In genomic region chr14:121795536-121795935, GRCm38 (mm10) we compare ENCODE assay signal across 17 mouse cellular contexts. TPM values are rescaled to one million over a fixed set of nuclear protein-coding genes. Genes with fewer than 3 reads are reported as not detected.
A peak's percentile ranks its signal among the peaks of the same experiment; 100 is the strongest.
DNase-seq lines count a peak whose midpoint lies in the region; ATAC-seq and TF ChIP-seq lines count a peak whose summit lies in the region.
"Had no signal": no experiment of that assay in that cellular context is flagged by ENCODE, and none has a peak within 500 bp of the region (broad histone marks: within the 10 kb centered on the region; RNA-seq: fewer than 3 reads in every experiment).

No protein-coding gene starts in this region.

- no peak overlapping the region for H3K9ac ChIP-seq in stomach, embryonic 14.5 days (replicated peaks; ENCODE audit: low read depth, low read length)
- no peak overlapping the region for H3K9ac ChIP-seq in stomach, postnatal 0 days (ENCODE audit: low read length)
- no peak overlapping the region for H3K9ac ChIP-seq in stomach, embryonic 15.5 days
- H3K9ac ChIP-seq: embryonic facial prominence, embryonic 15.5 days; forebrain, embryonic 12.5 days; hindbrain, embryonic 12.5 days; limb, embryonic 15.5 days had no signal

- peak overlapping the region; percentile 90 for H3K4me2 ChIP-seq in stomach, embryonic 14.5 days (replicated peaks; ENCODE audit: low read depth, low read length)
- no peak overlapping the region for H3K4me2 ChIP-seq in stomach, postnatal 0 days (replicated peaks; ENCODE audit: low read depth)
- peak overlapping the region; percentile 1; the same call in 1 of the 2 replicates for H3K4me2 ChIP-seq in stomach, embryonic 15.5 days
- H3K4me2 ChIP-seq: forebrain, embryonic 12.5 days; hindbrain, embryonic 12.5 days; limb, embryonic 15.5 days had no signal

- peak; percentile 2 for DNase-seq in embryo, embryonic 10 days (ENCODE audit: low spot score)
- no peak for DNase-seq in embryo, embryonic 10.5 days (ENCODE audit: low spot score)
- no peak for DNase-seq in stomach, postnatal 0 days (ENCODE audit: low spot score)
- peak; percentile 88 to 89 for DNase-seq in cerebellum, postnatal 25 days
- DNase-seq in left cerebral cortex, adult 8-10 months (ENCODE audit: low spot score in 2 of 2) = no peak
- no peak for DNase-seq in layer of hippocampus, adult 11-12 months (ENCODE audit: low spot score)
- DNase-seq: heart, adult 2 months; kidney, adult 11 months; kidney, postnatal 10 days; layer of hippocampus, adult 9-11 months; lung, postnatal 36 days had no signal

- no peak overlapping the region for H3K4me3 ChIP-seq in stomach, embryonic 14.5 days (ENCODE audit: low read depth, low read length)
- H3K4me3 ChIP-seq in stomach, postnatal 0 days (ENCODE audit: low read depth, low read length) = no peak overlapping the region
- H3K4me3 ChIP-seq in stomach, embryonic 15.5 days (replicated peaks) = no peak overlapping the region
- H3K4me3 ChIP-seq: embryonic facial prominence, embryonic 15.5 days; forebrain, embryonic 12.5 days; heart, adult 2 months; hindbrain, embryonic 12.5 days; limb, embryonic 15.5 days had no signal

- ATAC-seq in stomach, embryonic 14.5 days (ENCODE audit: insufficient number of reproducible peaks, insufficient read depth, low FRiP score, low read depth) = no peak
- ATAC-seq in stomach, postnatal 0 days (ENCODE audit: low FRiP score, low TSS enrichment) = no peak
- no peak for ATAC-seq in stomach, embryonic 15.5 days (ENCODE audit: insufficient read depth, low FRiP score, low read depth)

- H3K36me3 ChIP-seq in stomach, embryonic 14.5 days (ENCODE audit: control insufficient read depth, insufficient read depth, low read length) = no peaks in the 10 kb centered on the region
- H3K36me3 ChIP-seq in stomach, postnatal 0 days (ENCODE audit: control insufficient read depth, insufficient read depth, low read length) = no peaks in the 10 kb centered on the region
- no peaks in the 10 kb centered on the region for H3K36me3 ChIP-seq in stomach, embryonic 15.5 days
- H3K36me3 ChIP-seq: embryonic facial prominence, embryonic 15.5 days; forebrain, embryonic 12.5 days; hindbrain, embryonic 12.5 days; limb, embryonic 15.5 days had no signal

- H3K9me3 ChIP-seq in stomach, embryonic 14.5 days (ENCODE audit: control insufficient read depth, low read depth, low read length) = no peaks in the 10 kb centered on the region
- H3K9me3 ChIP-seq in stomach, postnatal 0 days (ENCODE audit: control insufficient read depth, low read length) = no peaks in the 10 kb centered on the region
- no peaks in the 10 kb centered on the region for H3K9me3 ChIP-seq in stomach, embryonic 15.5 days
- H3K9me3 ChIP-seq: embryonic facial prominence, embryonic 15.5 days; forebrain, embryonic 12.5 days; hindbrain, embryonic 12.5 days; limb, embryonic 15.5 days had no signal

- H3K27me3 ChIP-seq in stomach, embryonic 14.5 days (ENCODE audit: control insufficient read depth, insufficient read depth, low read length) = no peaks in the 10 kb centered on the region
- H3K27me3 ChIP-seq in stomach, postnatal 0 days (ENCODE audit: control insufficient read depth, insufficient read depth, low read length) = no peaks in the 10 kb centered on the region
- no peaks in the 10 kb centered on the region for H3K27me3 ChIP-seq in stomach, embryonic 15.5 days (replicated peaks)

- no peak overlapping the region for H3K27ac ChIP-seq in stomach, embryonic 14.5 days (ENCODE audit: low read length)
- no peak overlapping the region for H3K27ac ChIP-seq in stomach, postnatal 0 days (replicated peaks)
- no peak overlapping the region for H3K27ac ChIP-seq in stomach, embryonic 15.5 days
- H3K27ac ChIP-seq: embryonic facial prominence, embryonic 15.5 days; forebrain, embryonic 12.5 days; heart, adult 2 months; hindbrain, embryonic 12.5 days; limb, embryonic 15.5 days had no signal

- no peak for TF ChIP-seq CTCF in stomach, postnatal 0 days (IDR thresholded peaks at IDR 0.05; ENCODE audit: low read depth)

- TF ChIP-seq EP300 in stomach, postnatal 0 days (optimal IDR thresholded peaks at IDR 0.05) = no peak

- peaks cover 22% of the 10 kb centered on the region for H3K4me1 ChIP-seq in stomach, embryonic 14.5 days (ENCODE audit: control insufficient read depth, insufficient read depth, low read length)
- H3K4me1 ChIP-seq in stomach, postnatal 0 days (replicated peaks; ENCODE audit: control insufficient read depth, insufficient read depth) = no peaks in the 10 kb centered on the region
- H3K4me1 ChIP-seq in stomach, embryonic 15.5 days = 0 out of 2 replicates have a peak, but pooled peaks cover 10% of the 10 kb centered on the region

- 80% methylated on average over 7 of the region's 7 CpGs for WGBS in stomach, embryonic 14.5 days
- WGBS in stomach, postnatal 0 days = 76% methylated on average over 7 of the region's 7 CpGs
- WGBS in stomach, embryonic 15.5 days = 73% methylated on average over 7 of the region's 7 CpGs

RNA-seq across cellular contexts. Expression of gene Dock9, which starts 2.1 kb away (rescaled TPM):
- 25.3 and 28.0 TPM in 2 replicates for polyA plus RNA-seq in stomach, embryonic 14.5 days (2014; fragmentation: Nextera tagmentation; extraction: Ambion mirVana)
- polyA plus RNA-seq in stomach, postnatal 0 days (2015; fragmentation: Nextera tagmentation; extraction: Ambion mirVana) = 6.4 and 7.3 TPM in 2 replicates
- 14.0 and 14.3 TPM in 2 replicates for polyA plus RNA-seq in stomach, embryonic 15.5 days (2015; fragmentation: Nextera tagmentation; extraction: Ambion mirVana)
- total RNA-seq in left cerebral cortex, adult 8-10 months (2022) = 10 to 100 TPM; 80.7 to 83.1 (median 81.8) TPM

Comparison
In these comparisons a context has a peak if more than half of its experiments do, and no peak if none do; other contexts are left out.
1. DNase-seq: peak in embryo, embryonic 10 days (single experiment) and cerebellum, postnatal 25 days (2 of 2); none in embryo, embryonic 10.5 days (single experiment), stomach, postnatal 0 days (single experiment), left cerebral cortex, adult 8-10 months (0 of 2) and layer of hippocampus, adult 11-12 months (single experiment).